Mouse (Mus musculus) cortical plate, adult 2 months (tissue): ENCODE data around the gene Neurod2.

Experiments
- CTCF ChIP-seq: fragments of 200-500 bp; IDR thresholded peaks from 2 replicates; pipeline ENCODE4 v1.5.1; 2011; ENCODE audit warnings: mild to moderate bottlenecking, control low read depth, low read length; ENCODE audit not compliant: insufficient read depth; ENCODE audit errors: extremely low read depth
- POLR2A ChIP-seq: fragments of 200-500 bp; IDR thresholded peaks from 2 replicates; pipeline ENCODE4 v1.6.1; 2011; ENCODE audit warnings: mild to moderate bottlenecking, low read length, control low read depth; ENCODE audit not compliant: insufficient read depth; ENCODE audit errors: extremely low read depth

DNA sequence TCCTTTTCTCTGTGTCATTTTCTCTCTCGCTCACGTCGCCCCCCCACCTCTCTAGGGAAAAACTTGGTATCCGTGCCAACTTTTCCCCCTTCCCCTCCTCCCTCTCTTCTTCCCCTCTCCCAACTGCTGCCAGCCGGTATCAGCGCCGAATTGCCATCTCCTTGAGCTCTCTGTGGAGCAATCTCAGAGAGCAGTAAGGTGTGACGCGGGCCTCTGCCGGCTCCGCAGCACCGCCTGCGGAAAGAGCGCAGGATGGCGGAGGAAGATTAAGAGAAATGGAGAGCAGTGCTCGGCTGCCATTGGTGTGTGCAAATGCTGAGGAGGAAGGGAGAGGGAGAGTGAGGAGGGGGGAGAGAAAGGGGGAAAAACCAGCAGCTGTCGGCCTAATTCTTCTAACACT, 45.2 kb downstream of the Neurod2 start:
- TF ChIP-seq CTCF (no peak), POLR2A (peak; percentile 34; the same call in 1 of the 2 replicates)
